Mouse (Mus musculus): ENCODE results near the gene Ppp6r1. TPM values are rescaled to one million over a fixed set of nuclear protein-coding genes. Genes with fewer than 3 reads are reported as not detected.

The Ppp6r1 gene
- polyA plus RNA-seq (2014; fragmentation: Nextera tagmentation; extraction: Ambion mirVana): 6.1 and 10.9 TPM in 2 replicates

- H3K4me3 ChIP-seq (ENCODE audit: low read depth, low read length): peak within 1 kb of the TSS; percentile 85
- H3K9me3 ChIP-seq (ENCODE audit: control insufficient read depth, low read length): no peaks in the 10 kb centered on the region
- peaks cover 16% of the 10 kb centered on the region for H3K4me1 ChIP-seq (ENCODE audit: control insufficient read depth, insufficient read depth, low read length)
- peak; percentile 96 for ATAC-seq (ENCODE audit: low read depth)
- peak within 1 kb of the TSS; percentile 84 for H3K9ac ChIP-seq (replicated peaks; ENCODE audit: low read depth, low read length)
- H3K27me3 ChIP-seq (ENCODE audit: control insufficient read depth, insufficient read depth, low read length): no peaks in the 10 kb centered on the region
- H3K27ac ChIP-seq (ENCODE audit: low read depth, low read length): peak within 1 kb of the TSS; percentile 95
- under 1% methylated on average over 53 of the region's 54 CpGs for WGBS
- peak within 1 kb of the TSS; percentile 73 for H3K4me2 ChIP-seq (ENCODE audit: low read depth, low read length)
- H3K36me3 ChIP-seq (ENCODE audit: control insufficient read depth, insufficient read depth, low read length): 0 out of 2 replicates have a peak, but pooled peaks cover 3% of the 10 kb centered on the region
Observed at GRCm38 (mm10) chr7:4658912-4659551, at the start of gene Ppp6r1. Gene Ppp6r1 (minus strand): TSS chr7:4659019.

DNA sequence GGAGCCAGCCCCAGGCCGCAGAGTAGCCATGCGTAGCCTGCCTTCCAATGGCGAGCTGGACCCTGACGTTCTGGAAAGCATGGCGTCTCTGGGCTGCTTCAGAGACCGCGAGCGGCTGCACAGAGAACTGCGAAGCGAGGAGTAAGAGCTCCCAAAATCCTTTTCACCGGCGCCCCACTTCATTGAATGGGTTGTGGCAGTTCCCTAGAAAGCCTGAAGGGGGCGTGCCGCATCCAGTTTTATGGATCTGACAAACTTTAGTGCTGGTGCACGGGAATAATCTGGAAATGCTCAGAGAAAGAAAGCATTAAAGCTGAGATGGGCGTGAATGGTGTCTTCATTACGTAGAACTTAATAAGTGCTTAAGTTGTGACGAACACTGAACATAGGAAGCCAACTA is 46.3 kb upstream of the Ppp6r1 start:
- Histone ChIP-seq H3K27me3 (ENCODE audit: control insufficient read depth, insufficient read depth, low read length) (no peaks in the 10 kb centered on the region), H3K4me2 (ENCODE audit: low read depth, low read length) (no peak overlapping the region), H3K9ac (replicated peaks; ENCODE audit: low read depth, low read length) (no peak overlapping the region), H3K4me3 (ENCODE audit: low read depth, low read length) (no peak overlapping the region), H3K36me3 (ENCODE audit: control insufficient read depth, insufficient read depth, low read length) (peaks cover 59% of the 10 kb centered on the region), H3K4me1 (ENCODE audit: control insufficient read depth, insufficient read depth, low read length) (no peaks in the 10 kb centered on the region), H3K9me3 (ENCODE audit: control insufficient read depth, low read length) (no peaks in the 10 kb centered on the region), H3K27ac (ENCODE audit: low read depth, low read length) (no peak overlapping the region)
- ATAC-seq (ENCODE audit: low read depth): no peak
- WGBS: 35% methylated on average over 18 of the region's 18 CpGs

- Histone ChIP-seq H3K9ac (replicated peaks; ENCODE audit: low read depth, low read length) (no peak overlapping the region), H3K27me3 (ENCODE audit: control insufficient read depth, insufficient read depth, low read length) (no peaks in the 10 kb centered on the region), H3K4me2 (ENCODE audit: low read depth, low read length) (no peak overlapping the region), H3K4me3 (ENCODE audit: low read depth, low read length) (no peak overlapping the region), H3K4me1 (ENCODE audit: control insufficient read depth, insufficient read depth, low read length) (no peaks in the 10 kb centered on the region), H3K9me3 (ENCODE audit: control insufficient read depth, low read length) (no peaks in the 10 kb centered on the region), H3K27ac (ENCODE audit: low read depth, low read length) (no peak overlapping the region), H3K36me3 (ENCODE audit: control insufficient read depth, insufficient read depth, low read length) (peaks cover 67% of the 10 kb centered on the region)
- WGBS: 98% methylated on average over 7 of the region's 7 CpGs
- ATAC-seq (ENCODE audit: low read depth): no peak
Observed at GRCm38 (mm10) chr7:4703195-4703594, 44.4 kb upstream of the Ppp6r1 start.

DNA sequence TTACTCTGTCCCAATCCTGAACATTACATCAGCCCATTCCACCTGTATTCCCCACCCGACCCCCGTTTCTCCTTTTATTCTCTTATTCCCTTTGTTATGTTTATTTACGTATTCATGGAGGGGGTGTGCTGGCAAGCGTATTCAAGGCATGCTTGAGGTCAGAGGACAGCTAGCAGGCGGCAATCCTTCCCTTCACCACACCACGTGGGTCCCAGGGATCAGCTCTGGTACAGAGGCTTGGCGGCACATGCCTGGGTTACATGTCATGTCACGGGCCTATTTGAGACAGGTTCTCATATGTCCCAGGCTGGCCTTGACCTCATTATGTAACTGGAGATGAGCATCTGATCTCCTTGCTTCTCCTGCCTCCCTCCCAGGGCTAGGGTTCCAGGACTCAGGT is 43.5 kb upstream of the Ppp6r1 start:
- Histone ChIP-seq H3K27ac (ENCODE audit: low read depth, low read length) (no peak overlapping the region), H3K27me3 (ENCODE audit: control insufficient read depth, insufficient read depth, low read length) (no peaks in the 10 kb centered on the region), H3K9me3 (ENCODE audit: control insufficient read depth, low read length) (no peaks in the 10 kb centered on the region), H3K9ac (replicated peaks; ENCODE audit: low read depth, low read length) (no peak overlapping the region), H3K4me1 (ENCODE audit: control insufficient read depth, insufficient read depth, low read length) (no peaks in the 10 kb centered on the region), H3K4me3 (ENCODE audit: low read depth, low read length) (no peak overlapping the region), H3K36me3 (ENCODE audit: control insufficient read depth, insufficient read depth, low read length) (peaks cover 66% of the 10 kb centered on the region), H3K4me2 (ENCODE audit: low read depth, low read length) (no peak overlapping the region)
- no peak for ATAC-seq (ENCODE audit: low read depth)
- WGBS: 43% methylated on average over 8 of the region's 8 CpGs

DNA sequence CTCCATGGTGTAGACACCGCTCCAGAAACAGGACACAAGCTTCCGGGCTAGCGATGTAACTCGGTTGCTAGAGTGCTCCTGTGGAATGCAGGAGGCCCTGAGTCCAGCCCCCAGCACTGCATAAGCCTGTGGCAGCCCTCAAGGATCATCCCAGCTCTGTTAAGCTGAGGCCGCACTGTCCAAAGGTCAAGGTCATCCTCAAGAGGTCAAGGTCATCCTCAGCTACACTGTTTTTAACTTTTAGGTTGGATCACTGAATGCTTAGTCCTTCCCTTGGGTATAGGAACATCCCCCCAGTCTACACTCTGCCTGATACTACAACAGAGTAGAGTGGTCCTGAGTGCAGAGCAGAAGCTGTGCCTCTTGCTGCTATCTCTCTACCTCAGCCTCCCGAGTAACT is 34.2 kb upstream of the Ppp6r1 start:
- Histone ChIP-seq H3K27ac (ENCODE audit: low read depth, low read length) (no peak overlapping the region), H3K9ac (replicated peaks; ENCODE audit: low read depth, low read length) (no peak overlapping the region), H3K27me3 (ENCODE audit: control insufficient read depth, insufficient read depth, low read length) (no peaks in the 10 kb centered on the region), H3K4me2 (ENCODE audit: low read depth, low read length) (no peak overlapping the region), H3K36me3 (ENCODE audit: control insufficient read depth, insufficient read depth, low read length) (peaks cover 33% of the 10 kb centered on the region), H3K4me1 (ENCODE audit: control insufficient read depth, insufficient read depth, low read length) (peaks cover 5% of the 10 kb centered on the region), H3K4me3 (ENCODE audit: low read depth, low read length) (no peak overlapping the region), H3K9me3 (ENCODE audit: control insufficient read depth, low read length) (no peaks in the 10 kb centered on the region)
- no peak for ATAC-seq (ENCODE audit: low read depth)
- WGBS: 81% methylated on average over 6 of the region's 6 CpGs

DNA sequence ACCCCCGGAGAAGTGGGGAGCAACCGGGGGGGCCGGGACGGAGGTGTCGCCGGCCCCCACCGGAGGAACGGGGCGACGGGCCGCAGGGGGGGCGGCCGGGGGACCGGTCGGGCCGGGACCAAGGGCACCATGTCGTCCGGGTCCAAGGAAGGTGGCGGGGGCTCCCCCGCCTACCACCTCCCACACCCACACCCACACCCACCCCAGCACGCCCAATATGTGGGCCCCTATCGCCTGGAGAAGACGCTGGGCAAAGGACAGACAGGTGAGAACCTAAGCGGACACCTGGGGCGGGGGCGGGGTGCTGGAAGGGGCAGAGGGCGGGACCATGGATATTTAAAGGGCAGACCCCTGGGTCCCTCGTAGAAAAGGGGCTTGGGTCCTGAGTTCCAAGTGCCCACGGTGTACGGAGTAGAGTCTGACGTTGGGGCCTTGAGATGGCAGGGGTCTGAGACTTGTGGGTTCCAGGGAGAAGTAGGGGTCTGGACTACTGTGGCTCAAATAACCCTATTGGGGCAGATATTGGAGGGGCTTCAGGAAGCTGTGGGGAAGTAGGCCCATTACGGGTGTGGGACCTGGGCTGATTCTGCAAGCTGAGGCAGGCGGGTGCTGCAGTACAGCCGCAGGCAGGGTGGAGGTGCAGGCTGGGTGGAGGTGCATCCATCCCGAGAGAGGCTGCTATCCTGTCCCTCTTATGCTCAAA is 32.3 kb upstream of the Ppp6r1 start:
- peak overlapping the region; percentile 93 for H3K27ac ChIP-seq (ENCODE audit: low read depth, low read length)
- peak overlapping the region; percentile 100 for H3K9ac ChIP-seq (replicated peaks; ENCODE audit: low read depth, low read length)
- H3K4me2 ChIP-seq (ENCODE audit: low read depth, low read length): peak overlapping the region; percentile 79
- H3K36me3 ChIP-seq (ENCODE audit: control insufficient read depth, insufficient read depth, low read length): peaks cover 23% of the 10 kb centered on the region
- no peaks in the 10 kb centered on the region for H3K27me3 ChIP-seq (ENCODE audit: control insufficient read depth, insufficient read depth, low read length)
- peak overlapping the region; percentile 90 for H3K4me3 ChIP-seq (ENCODE audit: low read depth, low read length)
- ATAC-seq (ENCODE audit: low read depth): peak; percentile 73
- 2% methylated on average over 25 of the region's 35 CpGs for WGBS
- no peaks in the 10 kb centered on the region for H3K9me3 ChIP-seq (ENCODE audit: control insufficient read depth, low read length)
- H3K4me1 ChIP-seq (ENCODE audit: control insufficient read depth, insufficient read depth, low read length): peaks cover 5% of the 10 kb centered on the region

GRCm38 (mm10) chr7:4690387-4690786 is 31.6 kb upstream of the Ppp6r1 start, which contains the start of gene Brsk1:
Gene Brsk1 (plus strand): TSS chr7:4690604.
- Histone ChIP-seq H3K4me2 (ENCODE audit: low read depth, low read length) (peak within 1 kb of the TSS; percentile 79), H3K4me1 (ENCODE audit: control insufficient read depth, insufficient read depth, low read length) (peaks cover 5% of the 10 kb centered on the region), H3K9ac (replicated peaks; ENCODE audit: low read depth, low read length) (peak within 1 kb of the TSS; percentile 100), H3K27ac (ENCODE audit: low read depth, low read length) (peak within 1 kb of the TSS; percentile 93), H3K36me3 (ENCODE audit: control insufficient read depth, insufficient read depth, low read length) (peaks cover 23% of the 10 kb centered on the region), H3K27me3 (ENCODE audit: control insufficient read depth, insufficient read depth, low read length) (no peaks in the 10 kb centered on the region), H3K9me3 (ENCODE audit: control insufficient read depth, low read length) (no peaks in the 10 kb centered on the region), H3K4me3 (ENCODE audit: low read depth, low read length) (peak within 1 kb of the TSS; percentile 90)
- WGBS: 2% methylated on average over 6 of the region's 18 CpGs
- peak; percentile 89 for ATAC-seq (ENCODE audit: low read depth)

DNA sequence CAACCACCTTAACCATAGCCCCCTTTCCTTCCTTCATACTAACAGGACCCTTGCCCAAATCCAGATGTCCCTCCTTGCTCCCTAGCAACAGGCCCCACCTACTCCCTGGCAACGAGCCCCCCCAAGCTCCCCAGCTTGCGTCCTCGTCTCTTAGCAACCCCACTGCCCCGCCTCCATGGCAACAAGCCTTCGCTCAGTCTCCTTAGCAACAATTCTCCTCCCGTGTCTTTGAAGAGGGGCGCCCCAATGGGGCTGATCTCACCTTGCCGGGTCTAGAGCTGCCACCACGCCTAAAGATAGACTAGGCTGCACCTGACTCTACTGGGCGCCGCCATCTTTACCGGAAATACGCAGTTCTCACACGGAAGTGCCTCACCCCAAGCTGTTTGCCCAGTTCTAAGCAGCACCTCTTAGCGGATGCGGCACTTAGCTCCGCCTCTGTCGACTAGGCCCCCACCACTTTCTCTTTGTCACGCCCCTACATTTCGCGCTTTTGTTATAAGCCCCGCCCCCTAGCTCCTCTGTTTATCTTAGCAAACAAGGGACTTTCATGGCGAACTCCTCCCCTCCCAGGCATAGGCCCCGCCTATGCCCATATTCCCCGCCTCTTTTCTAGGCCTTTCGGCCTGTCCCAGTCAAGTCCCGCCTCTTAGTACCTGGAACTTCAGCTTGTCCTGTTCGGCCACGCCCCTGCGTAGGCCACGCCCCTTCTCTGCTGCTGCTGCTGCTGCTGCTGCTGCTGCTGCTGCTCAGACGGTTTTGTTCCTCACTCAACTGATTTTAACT is 26.0 kb upstream of the Ppp6r1 start, which contains the start of gene Hspbp1:
Gene Hspbp1 (minus strand): TSS at position 437 of the 786 bp plus-strand sequence.
- no peaks in the 10 kb centered on the region for H3K27me3 ChIP-seq (ENCODE audit: control insufficient read depth, insufficient read depth, low read length)
- peak within 1 kb of the TSS; percentile 56 for H3K9ac ChIP-seq (replicated peaks; ENCODE audit: low read depth, low read length)
- H3K36me3 ChIP-seq (ENCODE audit: control insufficient read depth, insufficient read depth, low read length): no peaks in the 10 kb centered on the region
- under 1% methylated on average over 32 of the region's 32 CpGs for WGBS
- H3K27ac ChIP-seq (ENCODE audit: low read depth, low read length): peak within 1 kb of the TSS; percentile 66
- peak within 1 kb of the TSS; percentile 88 for H3K4me2 ChIP-seq (ENCODE audit: low read depth, low read length)
- peak within 1 kb of the TSS; percentile 58 for H3K4me3 ChIP-seq (ENCODE audit: low read depth, low read length)
- H3K4me1 ChIP-seq (ENCODE audit: control insufficient read depth, insufficient read depth, low read length): peaks cover 6% of the 10 kb centered on the region; the same call in 1 of the 2 replicates
- H3K9me3 ChIP-seq (ENCODE audit: control insufficient read depth, low read length): no peaks in the 10 kb centered on the region
- ATAC-seq (ENCODE audit: low read depth): peak; percentile 98

All from neural tube, embryonic 14.5 days (tissue).